Mouse (Mus musculus): ENCODE measurements around the gene 1700016K19Rik. TPM values are rescaled to one million over a fixed set of nuclear protein-coding genes. Genes with fewer than 3 reads are reported as not detected.
A peak's percentile ranks its signal among the peaks of the same experiment; 100 is the strongest.

Gene 1700016K19Rik
- 0.40 TPM in 1 of 2 replicates, not detected in the other for polyA plus RNA-seq (2015; fragmentation: Nextera tagmentation; extraction: Ambion mirVana)

GRCm38 (mm10) chr11:75999440-76000155, at the start of gene 1700016K19Rik:
Gene 1700016K19Rik (plus strand): TSS chr11:75999912.
- Histone ChIP-seq H3K4me3 (replicated peaks) (peak within 1 kb of the TSS; percentile 69), H3K4me1 (peaks cover 9% of the 10 kb centered on the region), H3K36me3 (no peaks in the 10 kb centered on the region), H3K27ac (no peak within 1 kb of the TSS), H3K27me3 (peaks cover 7% of the 10 kb centered on the region), H3K9me3 (replicated peaks) (no peaks in the 10 kb centered on the region), H3K9ac (peak within 1 kb of the TSS; percentile 46; the same call in 1 of the 2 replicates), H3K4me2 (peak within 1 kb of the TSS; percentile 93)
- 12% methylated on average over 35 of the region's 36 CpGs for WGBS
- ATAC-seq (replicated peaks; ENCODE audit: low FRiP score) = peak; percentile 70

GRCm38 (mm10) chr11:75950459-75950858, 49.3 kb upstream of the 1700016K19Rik start:
- H3K9ac ChIP-seq = no peak overlapping the region
- H3K27ac ChIP-seq = no peak overlapping the region
- no peak overlapping the region for H3K4me3 ChIP-seq (replicated peaks)
- ATAC-seq (replicated peaks; ENCODE audit: low FRiP score) = 0 out of 2 replicates have a peak, but pooled peaks have one; percentile 18
- WGBS = 52% methylated on average over 3 of the region's 3 CpGs
- H3K36me3 ChIP-seq = no peaks in the 10 kb centered on the region
- peaks cover 34% of the 10 kb centered on the region for H3K4me1 ChIP-seq
- H3K9me3 ChIP-seq (replicated peaks) = no peaks in the 10 kb centered on the region
- no peak overlapping the region for H3K4me2 ChIP-seq
- H3K27me3 ChIP-seq = no peaks in the 10 kb centered on the region

GRCm38 (mm10) chr11:75951895-75952294, 47.8 kb upstream of the 1700016K19Rik start:
- WGBS = 62% methylated on average over 5 of the region's 5 CpGs
- Histone ChIP-seq H3K4me1 (peaks cover 30% of the 10 kb centered on the region), H3K9me3 (replicated peaks) (no peaks in the 10 kb centered on the region)

GRCm38 (mm10) chr11:75954896-75955295, 44.8 kb upstream of the 1700016K19Rik start:
- no peaks in the 10 kb centered on the region for H3K36me3 ChIP-seq
- no peak overlapping the region for H3K4me2 ChIP-seq
- WGBS = 90% methylated on average over 9 of the region's 9 CpGs
- no peak overlapping the region for H3K9ac ChIP-seq
- peaks cover 18% of the 10 kb centered on the region; the same call in 1 of the 2 replicates for H3K4me1 ChIP-seq
- no peak overlapping the region for H3K4me3 ChIP-seq (replicated peaks)
- no peaks in the 10 kb centered on the region for H3K9me3 ChIP-seq (replicated peaks)
- ATAC-seq (replicated peaks; ENCODE audit: low FRiP score) = no peak
- H3K27me3 ChIP-seq = no peaks in the 10 kb centered on the region
- no peak overlapping the region for H3K27ac ChIP-seq

More at GRCm38 (mm10) chr11:75951895-75952294, 47.8 kb upstream of the 1700016K19Rik start:
- Histone ChIP-seq H3K4me2 (no peak overlapping the region), H3K27me3 (no peaks in the 10 kb centered on the region), H3K36me3 (no peaks in the 10 kb centered on the region), H3K9ac (no peak overlapping the region), H3K4me3 (replicated peaks) (no peak overlapping the region), H3K27ac (no peak overlapping the region)
- no peak for ATAC-seq (replicated peaks; ENCODE audit: low FRiP score)

- WGBS = 40% methylated on average over 8 of the region's 8 CpGs
- Histone ChIP-seq H3K9ac (no peak overlapping the region), H3K27me3 (no peaks in the 10 kb centered on the region), H3K9me3 (replicated peaks) (no peaks in the 10 kb centered on the region), H3K4me2 (no peak overlapping the region), H3K36me3 (no peaks in the 10 kb centered on the region), H3K4me3 (replicated peaks) (no peak overlapping the region), H3K27ac (no peak overlapping the region), H3K4me1 (peaks cover 14% of the 10 kb centered on the region; the same call in 1 of the 2 replicates)
- ATAC-seq (replicated peaks; ENCODE audit: low FRiP score) = no peak
These were observed 43.1 kb upstream of the 1700016K19Rik start for GRCm38 (mm10) chr11:75956651-75957050.

- Histone ChIP-seq H3K4me3 (replicated peaks) (no peak overlapping the region), H3K9ac (no peak overlapping the region), H3K4me1 (peaks cover 14% of the 10 kb centered on the region; the same call in 1 of the 2 replicates), H3K27ac (no peak overlapping the region), H3K4me2 (no peak overlapping the region), H3K36me3 (no peaks in the 10 kb centered on the region), H3K27me3 (no peaks in the 10 kb centered on the region), H3K9me3 (replicated peaks) (no peaks in the 10 kb centered on the region)
- no peak for ATAC-seq (replicated peaks; ENCODE audit: low FRiP score)
- WGBS = 72% methylated on average over 17 of the region's 17 CpGs
These were observed 42.4 kb upstream of the 1700016K19Rik start for GRCm38 (mm10) chr11:75957124-75957832.

GRCm38 (mm10) chr11:75961782-75962181, 37.9 kb upstream of the 1700016K19Rik start:
- no peak overlapping the region for H3K4me3 ChIP-seq (replicated peaks)
- H3K27ac ChIP-seq = no peak overlapping the region
- H3K9me3 ChIP-seq (replicated peaks) = no peaks in the 10 kb centered on the region
- no peak overlapping the region for H3K9ac ChIP-seq
- H3K4me1 ChIP-seq = peaks cover 39% of the 10 kb centered on the region
- H3K36me3 ChIP-seq = no peaks in the 10 kb centered on the region
- peaks cover 18% of the 10 kb centered on the region for H3K27me3 ChIP-seq
- no peak for ATAC-seq (replicated peaks; ENCODE audit: low FRiP score)
- 89% methylated on average over 7 of the region's 7 CpGs for WGBS
- H3K4me2 ChIP-seq = no peak overlapping the region

- Histone ChIP-seq H3K9ac (no peak overlapping the region), H3K4me2 (no peak overlapping the region), H3K4me3 (replicated peaks) (no peak overlapping the region), H3K27me3 (peaks cover 30% of the 10 kb centered on the region), H3K4me1 (peaks cover 37% of the 10 kb centered on the region), H3K36me3 (no peaks in the 10 kb centered on the region), H3K9me3 (replicated peaks) (no peaks in the 10 kb centered on the region), H3K27ac (no peak overlapping the region)
- 32% methylated on average over 11 of the region's 11 CpGs for WGBS
- ATAC-seq (replicated peaks; ENCODE audit: low FRiP score) = no peak
These were observed 35.8 kb upstream of the 1700016K19Rik start for GRCm38 (mm10) chr11:75963730-75964475.

GRCm38 (mm10) chr11:75964476-75964730, 35.3 kb upstream of the 1700016K19Rik start:
- no peaks in the 10 kb centered on the region for H3K9me3 ChIP-seq (replicated peaks)
- no peaks in the 10 kb centered on the region for H3K36me3 ChIP-seq
- H3K9ac ChIP-seq = no peak overlapping the region
- H3K27me3 ChIP-seq = peaks cover 34% of the 10 kb centered on the region
- peaks cover 37% of the 10 kb centered on the region for H3K4me1 ChIP-seq
- no peak for ATAC-seq (replicated peaks; ENCODE audit: low FRiP score)
- H3K4me3 ChIP-seq (replicated peaks) = no peak overlapping the region
- no peak overlapping the region for H3K27ac ChIP-seq
- WGBS = 68% methylated on average over 4 of the region's 4 CpGs
- no peak overlapping the region for H3K4me2 ChIP-seq

- WGBS = 10% methylated on average over 28 of the region's 28 CpGs
- Histone ChIP-seq H3K27me3 (peaks cover 38% of the 10 kb centered on the region), H3K9me3 (replicated peaks) (no peaks in the 10 kb centered on the region), H3K4me2 (peak overlapping the region; percentile 95), H3K9ac (peak overlapping the region; percentile 62), H3K4me1 (peaks cover 37% of the 10 kb centered on the region), H3K4me3 (replicated peaks) (peak overlapping the region; percentile 60), H3K36me3 (no peaks in the 10 kb centered on the region), H3K27ac (peak overlapping the region; percentile 66)
- no peak for ATAC-seq (replicated peaks; ENCODE audit: low FRiP score)
These were observed 33.9 kb upstream of the 1700016K19Rik start for GRCm38 (mm10) chr11:75965674-75966400.
